Comparison of ENCODE assay signal across 10 mouse cellular contexts in genomic region chr9:107551890-107552355, GRCm38 (mm10). TPM values are rescaled to one million over a fixed set of nuclear protein-coding genes. Genes with fewer than 3 reads are reported as not detected.
A peak's percentile ranks its signal among the peaks of the same experiment; 100 is the strongest.
DNase-seq lines count a peak whose midpoint lies in the region; ATAC-seq and TF ChIP-seq lines count a peak whose summit lies in the region.
"Had no signal": no experiment of that assay in that cellular context is flagged by ENCODE, and none has a peak within 500 bp of the region (broad histone marks: within the 10 kb centered on the region; RNA-seq: fewer than 3 reads in every experiment).

No protein-coding gene starts in this region.

- H3K4me3 ChIP-seq in heart, embryonic 15.5 days, result peak overlapping the region; percentile 57
- H3K4me3 ChIP-seq in ES-Bruce4 (ENCODE audit: low read depth, low read length), result peak overlapping the region; percentile 64
- peak overlapping the region; percentile 32 for H3K4me3 ChIP-seq in forebrain, embryonic 14.5 days (ENCODE audit: low read depth, low read length)
- peak overlapping the region; percentile 60 for H3K4me3 ChIP-seq in liver, embryonic 16.5 days (ENCODE audit: low read depth, low read length)

- TF ChIP-seq POLR2A in ES-Bruce4 (IDR thresholded peaks at IDR 0.05; ENCODE audit: insufficient read depth, low read length), result no peak

- TF ChIP-seq CTCF in ES-Bruce4 (IDR thresholded peaks at IDR 0.05; ENCODE audit: low read depth, low read length), result no peak

- H3K9me3 ChIP-seq in heart, embryonic 15.5 days (replicated peaks), result no peaks in the 10 kb centered on the region
- no peaks in the 10 kb centered on the region for H3K9me3 ChIP-seq in ES-Bruce4 (replicated peaks; ENCODE audit: control insufficient read depth, insufficient read depth, low read length, poor library complexity, severe bottlenecking)
- no peaks in the 10 kb centered on the region for H3K9me3 ChIP-seq in forebrain, embryonic 14.5 days (replicated peaks; ENCODE audit: control insufficient read depth, low read length)
- no peaks in the 10 kb centered on the region for H3K9me3 ChIP-seq in liver, embryonic 16.5 days (replicated peaks; ENCODE audit: control insufficient read depth, low read length)

- ATAC-seq in heart, embryonic 15.5 days (replicated peaks; ENCODE audit: insufficient number of reproducible peaks, insufficient read depth, low FRiP score, low read depth), result no peak
- no peak for ATAC-seq in forebrain, embryonic 14.5 days
- ATAC-seq in liver, embryonic 16.5 days (ENCODE audit: low read depth), result no peak
- ATAC-seq in granulocyte monocyte progenitor cell, adult 5-6 weeks (replicated peaks; ENCODE audit: poor library complexity, severe bottlenecking), result no peak
- ATAC-seq: Patski had no signal

- peak overlapping the region; percentile 91 for H3K4me2 ChIP-seq in heart, embryonic 15.5 days
- peak overlapping the region; percentile 89 for H3K4me2 ChIP-seq in forebrain, embryonic 14.5 days (ENCODE audit: low read length)
- peak overlapping the region; percentile 83 for H3K4me2 ChIP-seq in liver, embryonic 16.5 days (ENCODE audit: low read depth, low read length)

- peak overlapping the region; percentile 58 for H3K27ac ChIP-seq in heart, embryonic 15.5 days
- no peak overlapping the region for H3K27ac ChIP-seq in ES-Bruce4 (ENCODE audit: insufficient read depth, low read length)
- no peak overlapping the region for H3K27ac ChIP-seq in forebrain, embryonic 14.5 days (ENCODE audit: low read depth, low read length)
- H3K27ac ChIP-seq in liver, embryonic 16.5 days (ENCODE audit: low read length), result no peak overlapping the region

- WGBS in heart, embryonic 15.5 days, result 23% methylated on average over 8 of the region's 8 CpGs
- WGBS in forebrain, embryonic 14.5 days, result 5% methylated on average over 8 of the region's 8 CpGs
- WGBS in liver, embryonic 16.5 days (ENCODE audit: insufficient replicate concordance), result 32% methylated on average over 8 of the region's 8 CpGs

- peaks cover 18% of the 10 kb centered on the region; the same call in 1 of the 2 replicates for H3K27me3 ChIP-seq in heart, embryonic 15.5 days
- H3K27me3 ChIP-seq in ES-Bruce4 (ENCODE audit: control insufficient read depth, insufficient read depth, low read length, poor library complexity, severe bottlenecking), result no peaks in the 10 kb centered on the region
- peaks cover 30% of the 10 kb centered on the region for H3K27me3 ChIP-seq in forebrain, embryonic 14.5 days (replicated peaks; ENCODE audit: control insufficient read depth, insufficient read depth, low read length)
- H3K27me3 ChIP-seq in liver, embryonic 16.5 days (ENCODE audit: control insufficient read depth, insufficient read depth, low read depth, low read length), result peaks cover 20% of the 10 kb centered on the region; the same call in 1 of the 2 replicates
- H3K27me3 ChIP-seq: Patski had no signal

- peaks cover 55% of the 10 kb centered on the region for H3K4me1 ChIP-seq in heart, embryonic 15.5 days (replicated peaks)
- H3K4me1 ChIP-seq in ES-Bruce4 (ENCODE audit: control insufficient read depth, insufficient read depth, low read length), result peaks cover 3% of the 10 kb centered on the region
- H3K4me1 ChIP-seq in forebrain, embryonic 14.5 days (ENCODE audit: control insufficient read depth, insufficient read depth, low read length), result peaks cover 35% of the 10 kb centered on the region
- peaks cover 50% of the 10 kb centered on the region for H3K4me1 ChIP-seq in liver, embryonic 16.5 days (ENCODE audit: control insufficient read depth, low read depth, low read length)

- no peak for TF ChIP-seq EP300 in ES-Bruce4 (IDR thresholded peaks at IDR 0.05; ENCODE audit: insufficient read depth, low read depth, low read length)

- H3K36me3 ChIP-seq in heart, embryonic 15.5 days, result no peaks in the 10 kb centered on the region; the same call in 1 of the 2 replicates
- H3K36me3 ChIP-seq in ES-Bruce4 (ENCODE audit: control insufficient read depth, insufficient read depth, low read length, poor library complexity, severe bottlenecking), result no peaks in the 10 kb centered on the region
- no peaks in the 10 kb centered on the region; the same call in 1 of the 2 replicates for H3K36me3 ChIP-seq in forebrain, embryonic 14.5 days (ENCODE audit: control insufficient read depth, insufficient read depth, low read length)
- H3K36me3 ChIP-seq in liver, embryonic 16.5 days (ENCODE audit: control insufficient read depth, insufficient read depth), result no peaks in the 10 kb centered on the region

- no peak for DNase-seq in heart, adult 18-20 months
- DNase-seq in forebrain, embryonic 14.5 days (ENCODE audit: low spot score), result no peak
- DNase-seq in retina, embryonic 14.5 days (ENCODE audit: low spot score), result no peak
- no peak for DNase-seq in left cerebral cortex, adult 18-20 months (ENCODE audit: low spot score in 2 of 2)

- H3K9ac ChIP-seq in heart, embryonic 15.5 days, result peak overlapping the region; percentile 63
- H3K9ac ChIP-seq in ES-Bruce4 (ENCODE audit: low read depth, poor library complexity, severe bottlenecking), result peak overlapping the region; percentile 39
- peak overlapping the region; percentile 58 for H3K9ac ChIP-seq in forebrain, embryonic 14.5 days (ENCODE audit: low read length)
- H3K9ac ChIP-seq in liver, embryonic 16.5 days (ENCODE audit: low read depth, low read length), result peak overlapping the region; percentile 53

RNA-seq across cellular contexts. Expression of gene Rassf1, which starts 0.6 kb away (rescaled TPM):
- polyA plus RNA-seq in heart, embryonic 15.5 days (2015; fragmentation: Nextera tagmentation; extraction: Ambion mirVana), result 45.3 and 54.8 TPM in 2 replicates
- 10 to 100 TPM; 15.1 TPM for total RNA-seq in heart, adult 18-20 months (2021)
- polyA plus RNA-seq in ES-Bruce4 (2011; ENCODE audit: insufficient read depth, insufficient read length, low read depth, missing spikeins), result 23.7 and 24.8 TPM in 2 replicates
- 34.7 and 37.1 TPM in 2 replicates for polyA plus RNA-seq in forebrain, embryonic 14.5 days (2014; fragmentation: Nextera tagmentation; extraction: Ambion mirVana)
- polyA plus RNA-seq in liver, embryonic 16.5 days (2015; fragmentation: Nextera tagmentation; extraction: Ambion mirVana), result 15.9 and 16.5 TPM in 2 replicates
- total RNA-seq in left cerebral cortex, adult 18-20 months (2021), result 10 to 100 TPM; 19.5 to 20.3 TPM
- 40.2 and 42.2 TPM in 2 replicates for total RNA-seq in granulocyte monocyte progenitor cell, adult 5-6 weeks (2014; fragmentation: Nextera tagmentation)
- 34.1 and 36.7 TPM in 2 replicates for total RNA-seq in granulocyte monocyte progenitor cell, adult 5-6 weeks (2017)

RNA-seq across cellular contexts. Expression of gene Zmynd10, which starts 4.8 kb away (rescaled TPM):
- 0.40 and 1.7 TPM in 2 replicates for polyA plus RNA-seq in heart, embryonic 15.5 days (2015; fragmentation: Nextera tagmentation; extraction: Ambion mirVana)
- under 1 TPM in 1 of 2 experiments, not detected in 1; 0.62 TPM for total RNA-seq in heart, adult 18-20 months (2021)
- polyA plus RNA-seq in ES-Bruce4 (2011; ENCODE audit: insufficient read depth, insufficient read length, low read depth, missing spikeins), result not detected in 2 replicates
- 4.3 and 4.6 TPM in 2 replicates for polyA plus RNA-seq in forebrain, embryonic 14.5 days (2014; fragmentation: Nextera tagmentation; extraction: Ambion mirVana)
- 1.7 and 2.4 TPM in 2 replicates for polyA plus RNA-seq in liver, embryonic 16.5 days (2015; fragmentation: Nextera tagmentation; extraction: Ambion mirVana)
- 1 to 10 TPM; 6.1 to 7.2 TPM for total RNA-seq in left cerebral cortex, adult 18-20 months (2021)
- total RNA-seq in granulocyte monocyte progenitor cell, adult 5-6 weeks (2014; fragmentation: Nextera tagmentation), result not detected in 2 replicates
- total RNA-seq in granulocyte monocyte progenitor cell, adult 5-6 weeks (2017), result not detected in 2 replicates
- total RNA-seq: gastrocnemius, postnatal 36 days had no signal

RNA-seq across cellular contexts. Expression of gene Nprl2, which starts 9.9 kb away (rescaled TPM):
- 26.4 and 30.5 TPM in 2 replicates for polyA plus RNA-seq in heart, embryonic 15.5 days (2015; fragmentation: Nextera tagmentation; extraction: Ambion mirVana)
- 10 to 100 TPM; 20.4 to 21.0 TPM for total RNA-seq in heart, adult 18-20 months (2021)
- 32.3 and 32.7 TPM in 2 replicates for polyA plus RNA-seq in ES-Bruce4 (2011; ENCODE audit: insufficient read depth, insufficient read length, low read depth, missing spikeins)
- 83.2 and 83.8 TPM in 2 replicates for polyA plus RNA-seq in forebrain, embryonic 14.5 days (2014; fragmentation: Nextera tagmentation; extraction: Ambion mirVana)
- polyA plus RNA-seq in liver, embryonic 16.5 days (2015; fragmentation: Nextera tagmentation; extraction: Ambion mirVana), result 12.1 and 12.5 TPM in 2 replicates
- 10 to 100 TPM; 42.2 to 43.6 TPM for total RNA-seq in left cerebral cortex, adult 18-20 months (2021)
- total RNA-seq in granulocyte monocyte progenitor cell, adult 5-6 weeks (2014; fragmentation: Nextera tagmentation), result 11.3 and 16.7 TPM in 2 replicates
- 11.3 and 14.3 TPM in 2 replicates for total RNA-seq in granulocyte monocyte progenitor cell, adult 5-6 weeks (2017)

RNA-seq across cellular contexts. Expression of gene Cyb561d2, which starts 9.9 kb away (rescaled TPM):
- 14.7 and 19.5 TPM in 2 replicates for polyA plus RNA-seq in heart, embryonic 15.5 days (2015; fragmentation: Nextera tagmentation; extraction: Ambion mirVana)
- 1 to 10 TPM; 4.2 to 4.6 TPM for total RNA-seq in heart, adult 18-20 months (2021)
- 7.7 and 9.2 TPM in 2 replicates for polyA plus RNA-seq in ES-Bruce4 (2011; ENCODE audit: insufficient read depth, insufficient read length, low read depth, missing spikeins)
- 33.1 and 38.0 TPM in 2 replicates for polyA plus RNA-seq in forebrain, embryonic 14.5 days (2014; fragmentation: Nextera tagmentation; extraction: Ambion mirVana)
- 10.6 and 11.2 TPM in 2 replicates for polyA plus RNA-seq in liver, embryonic 16.5 days (2015; fragmentation: Nextera tagmentation; extraction: Ambion mirVana)
- 10 to 100 TPM; 14.3 to 16.2 TPM for total RNA-seq in left cerebral cortex, adult 18-20 months (2021)
- total RNA-seq in granulocyte monocyte progenitor cell, adult 5-6 weeks (2014; fragmentation: Nextera tagmentation), result 21.2 and 31.0 TPM in 2 replicates
- 13.2 and 13.9 TPM in 2 replicates for total RNA-seq in granulocyte monocyte progenitor cell, adult 5-6 weeks (2017)

RNA-seq across cellular contexts. Expression of gene Tusc2, which starts 11.1 kb away (rescaled TPM):
- 41.4 and 43.0 TPM in 2 replicates for polyA plus RNA-seq in heart, embryonic 15.5 days (2015; fragmentation: Nextera tagmentation; extraction: Ambion mirVana)
- 10 to 100 TPM; 38.3 to 40.9 TPM for total RNA-seq in heart, adult 18-20 months (2021)
- polyA plus RNA-seq in ES-Bruce4 (2011; ENCODE audit: insufficient read depth, insufficient read length, low read depth, missing spikeins), result 23.5 and 25.3 TPM in 2 replicates
- 105 and 107 TPM in 2 replicates for polyA plus RNA-seq in forebrain, embryonic 14.5 days (2014; fragmentation: Nextera tagmentation; extraction: Ambion mirVana)
- 29.1 and 29.4 TPM in 2 replicates for polyA plus RNA-seq in liver, embryonic 16.5 days (2015; fragmentation: Nextera tagmentation; extraction: Ambion mirVana)
- 100 to 1,000 TPM; 104 to 108 TPM for total RNA-seq in left cerebral cortex, adult 18-20 months (2021)
- 22.8 and 34.5 TPM in 2 replicates for total RNA-seq in granulocyte monocyte progenitor cell, adult 5-6 weeks (2014; fragmentation: Nextera tagmentation)
- 10.8 and 13.2 TPM in 2 replicates for total RNA-seq in granulocyte monocyte progenitor cell, adult 5-6 weeks (2017)
